ENCODE assay signal across 20 mouse cellular contexts in the genomic region with DNA sequence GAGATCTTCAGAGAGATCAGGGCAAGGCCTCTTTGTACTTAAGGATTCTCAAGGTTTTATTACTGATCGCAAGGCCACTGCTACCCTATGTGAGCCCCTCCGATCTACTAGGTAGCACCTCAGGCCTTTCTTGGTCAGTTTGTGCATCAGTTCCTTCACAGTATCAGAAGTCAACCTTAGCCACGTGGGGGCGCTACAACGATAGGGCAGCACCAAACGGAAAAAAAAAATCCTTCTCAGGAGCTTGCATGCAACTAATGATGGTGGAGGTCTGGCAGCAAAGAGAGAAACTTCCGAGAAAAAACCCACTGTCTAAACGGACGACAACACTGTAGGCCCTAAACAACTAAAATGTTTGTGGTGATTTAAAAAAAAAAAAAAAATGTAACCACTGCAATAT.
DNase-seq lines count a peak whose midpoint lies in the region; TF ChIP-seq lines count a peak whose summit lies in the region.
"Had no signal": no experiment of that assay in that cellular context is flagged by ENCODE, and none has a peak within 500 bp of the region (broad histone marks: within the 10 kb centered on the region; RNA-seq: fewer than 3 reads in every experiment).

No protein-coding gene starts in this region.

- no peak overlapping the region for H3K9ac ChIP-seq in ES-Bruce4 (ENCODE audit: low read depth, poor library complexity, severe bottlenecking)
- H3K9ac ChIP-seq: embryonic facial prominence, embryonic 12.5 days; forebrain, embryonic 13.5 days; heart, embryonic 13.5 days; hindbrain, embryonic 15.5 days; limb, embryonic 13.5 days; liver, postnatal 0 days had no signal

- H3K4me1 ChIP-seq in ES-Bruce4 (ENCODE audit: control insufficient read depth, insufficient read depth, low read length): no peaks in the 10 kb centered on the region
- H3K4me1 ChIP-seq: embryonic facial prominence, embryonic 12.5 days; forebrain, embryonic 13.5 days; heart, embryonic 13.5 days; hindbrain, embryonic 15.5 days; limb, embryonic 13.5 days had no signal

- H3K27ac ChIP-seq in layer of hippocampus, adult 2 months: no peak overlapping the region
- H3K27ac ChIP-seq in ES-Bruce4 (ENCODE audit: insufficient read depth, low read length): no peak overlapping the region
- H3K27ac ChIP-seq: embryonic facial prominence, embryonic 12.5 days; forebrain, embryonic 13.5 days; heart, embryonic 13.5 days; hindbrain, embryonic 15.5 days; kidney, postnatal 0 days; limb, embryonic 13.5 days had no signal

- H3K9me3 ChIP-seq in ES-Bruce4 (replicated peaks; ENCODE audit: control insufficient read depth, insufficient read depth, low read length, poor library complexity, severe bottlenecking): no peaks in the 10 kb centered on the region
- H3K9me3 ChIP-seq: embryonic facial prominence, embryonic 12.5 days; forebrain, embryonic 13.5 days; heart, embryonic 13.5 days; hindbrain, embryonic 15.5 days; limb, embryonic 13.5 days had no signal

- TF ChIP-seq POLR2A in ES-Bruce4 (IDR thresholded peaks at IDR 0.05; ENCODE audit: insufficient read depth, low read length): no peak

- peak; percentile 18; the same call in 1 of the 2 replicates for TF ChIP-seq CTCF in layer of hippocampus, adult 2 months (conservative IDR thresholded peaks at IDR 0.05)
- peak; percentile 36 for TF ChIP-seq CTCF in ES-Bruce4 (IDR thresholded peaks at IDR 0.05; ENCODE audit: low read depth, low read length)

- TF ChIP-seq EP300 in ES-Bruce4 (IDR thresholded peaks at IDR 0.05; ENCODE audit: insufficient read depth, low read depth, low read length): no peak

- H3K27me3 ChIP-seq in ES-Bruce4 (ENCODE audit: control insufficient read depth, insufficient read depth, low read length, poor library complexity, severe bottlenecking): no peaks in the 10 kb centered on the region
- H3K27me3 ChIP-seq: embryonic facial prominence, embryonic 12.5 days; forebrain, embryonic 13.5 days; heart, embryonic 13.5 days; hindbrain, embryonic 15.5 days; limb, embryonic 13.5 days had no signal

- peak; percentile 10 for DNase-seq in adrenal gland, postnatal 10 days
- DNase-seq in adrenal gland, adult (ENCODE audit: inconsistent age in 2 of 2, low spot score in 1 of 2): no peak
- no peak for DNase-seq in layer of hippocampus, adult 2 months (ENCODE audit: low spot score in 2 of 2)
- DNase-seq in layer of hippocampus, postnatal 10 days (ENCODE audit: low spot score in 2 of 2): no peak
- DNase-seq in embryo, embryonic 9.5 days (ENCODE audit: extremely low spot score): peak; percentile 11
- DNase-seq in lung, adult 18-20 months: no peak
- DNase-seq in right cerebral cortex, postnatal 36 days (ENCODE audit: low spot score in 2 of 2): no peak
- DNase-seq: adrenal gland, postnatal 36 days; cerebellum, adult 11-12 months; gastrocnemius, postnatal 14 days; layer of hippocampus, postnatal 36 days; liver, postnatal 0 days; thymus, adult 2 months had no signal

- H3K36me3 ChIP-seq in ES-Bruce4 (ENCODE audit: control insufficient read depth, insufficient read depth, low read length, poor library complexity, severe bottlenecking): no peaks in the 10 kb centered on the region
- H3K36me3 ChIP-seq: embryonic facial prominence, embryonic 12.5 days; heart, embryonic 13.5 days; hindbrain, embryonic 15.5 days; limb, embryonic 13.5 days had no signal

- no peak overlapping the region for H3K4me3 ChIP-seq in layer of hippocampus, adult 2 months
- H3K4me3 ChIP-seq in ES-Bruce4 (ENCODE audit: low read depth, low read length): no peak overlapping the region
- H3K4me3 ChIP-seq: embryonic facial prominence, embryonic 12.5 days; forebrain, embryonic 13.5 days; heart, embryonic 13.5 days; hindbrain, embryonic 15.5 days; limb, embryonic 13.5 days had no signal

Comparison
In these comparisons a context has a peak if more than half of its experiments do, and no peak if none do; other contexts are left out.
1. DNase-seq: peak in adrenal gland, postnatal 10 days (single experiment) and embryo, embryonic 9.5 days (single experiment); none in adrenal gland, adult (0 of 2), layer of hippocampus, adult 2 months (0 of 2), layer of hippocampus, postnatal 10 days (0 of 2), lung, adult 18-20 months (0 of 2) and right cerebral cortex, postnatal 36 days (0 of 2).